ENCODE assay signal across 18 mouse cellular contexts in genomic region chr4:78212941-78213340, GRCm38 (mm10). TPM values are rescaled to one million over a fixed set of nuclear protein-coding genes. Genes with fewer than 3 reads are reported as not detected.
DNase-seq lines count a peak whose midpoint lies in the region; ATAC-seq lines count a peak whose summit lies in the region.
"Had no signal": no experiment of that assay in that cellular context is flagged by ENCODE, and none has a peak within 500 bp of the region (broad histone marks: within the 10 kb centered on the region; RNA-seq: fewer than 3 reads in every experiment).

No protein-coding gene starts in this region.

- peaks cover 15% of the 10 kb centered on the region for H3K4me1 ChIP-seq in midbrain, embryonic 13.5 days (replicated peaks)
- H3K4me1 ChIP-seq in midbrain, embryonic 11.5 days (ENCODE audit: control insufficient read depth, insufficient read depth, low read length) = peaks cover 2% of the 10 kb centered on the region; the same call in 1 of the 2 replicates
- H3K4me1 ChIP-seq in forebrain, embryonic 16.5 days (replicated peaks; ENCODE audit: control insufficient read depth, insufficient read depth, low read length) = peaks cover 2% of the 10 kb centered on the region; the same call in 1 of the 2 replicates
- peaks cover 7% of the 10 kb centered on the region for H3K4me1 ChIP-seq in midbrain, embryonic 16.5 days (ENCODE audit: control insufficient read depth, insufficient read depth, low read length)
- no peaks in the 10 kb centered on the region for H3K4me1 ChIP-seq in intestine, embryonic 16.5 days (ENCODE audit: control insufficient read depth, insufficient read depth, low read length)

- H3K36me3 ChIP-seq in midbrain, embryonic 13.5 days = no peaks in the 10 kb centered on the region
- no peaks in the 10 kb centered on the region for H3K36me3 ChIP-seq in midbrain, embryonic 11.5 days (ENCODE audit: control insufficient read depth, insufficient read depth, low read length)
- H3K36me3 ChIP-seq in forebrain, embryonic 16.5 days (ENCODE audit: control insufficient read depth, insufficient read depth) = no peaks in the 10 kb centered on the region
- no peaks in the 10 kb centered on the region for H3K36me3 ChIP-seq in midbrain, embryonic 16.5 days (ENCODE audit: control insufficient read depth, insufficient read depth, low read length)
- H3K36me3 ChIP-seq in intestine, embryonic 16.5 days (ENCODE audit: control insufficient read depth, insufficient read depth, low read length) = no peaks in the 10 kb centered on the region
- H3K36me3 ChIP-seq: embryonic facial prominence, embryonic 10.5 days; heart, embryonic 12.5 days had no signal

- H3K27ac ChIP-seq in midbrain, embryonic 13.5 days = no peak overlapping the region
- no peak overlapping the region for H3K27ac ChIP-seq in midbrain, embryonic 11.5 days (ENCODE audit: low read depth, low read length)
- no peak overlapping the region for H3K27ac ChIP-seq in forebrain, embryonic 16.5 days (ENCODE audit: low read length)
- H3K27ac ChIP-seq in midbrain, embryonic 16.5 days (ENCODE audit: low read length) = peak overlapping the region; percentile 84; the same call in 1 of the 2 replicates
- no peak overlapping the region for H3K27ac ChIP-seq in intestine, embryonic 16.5 days (ENCODE audit: low read length)
- H3K27ac ChIP-seq: embryonic facial prominence, embryonic 10.5 days; kidney, postnatal 0 days had no signal

- no peaks in the 10 kb centered on the region for H3K9me3 ChIP-seq in midbrain, embryonic 13.5 days
- H3K9me3 ChIP-seq in midbrain, embryonic 11.5 days (ENCODE audit: control insufficient read depth, low read length) = no peaks in the 10 kb centered on the region
- no peaks in the 10 kb centered on the region for H3K9me3 ChIP-seq in forebrain, embryonic 16.5 days (ENCODE audit: control insufficient read depth, low read length)
- no peaks in the 10 kb centered on the region for H3K9me3 ChIP-seq in midbrain, embryonic 16.5 days (replicated peaks; ENCODE audit: control insufficient read depth, low read length, poor library complexity, severe bottlenecking)
- no peaks in the 10 kb centered on the region for H3K9me3 ChIP-seq in intestine, embryonic 16.5 days (ENCODE audit: control insufficient read depth, low read length)
- H3K9me3 ChIP-seq: embryonic facial prominence, embryonic 10.5 days; heart, embryonic 12.5 days had no signal

- WGBS in midbrain, embryonic 13.5 days = 72% methylated on average over 4 of the region's 4 CpGs
- WGBS in midbrain, embryonic 11.5 days = 68% methylated on average over 4 of the region's 4 CpGs
- WGBS in forebrain, embryonic 16.5 days = 51% methylated on average over 4 of the region's 4 CpGs
- 47% methylated on average over 4 of the region's 4 CpGs for WGBS in midbrain, embryonic 16.5 days
- WGBS in intestine, embryonic 16.5 days = 63% methylated on average over 4 of the region's 4 CpGs

- ATAC-seq in frontal cortex, adult (ENCODE audit: low TSS enrichment) = 0 out of 2 replicates have a peak, but pooled peaks have one; percentile 41
- ATAC-seq in midbrain, embryonic 13.5 days = no peak
- no peak for ATAC-seq in midbrain, embryonic 11.5 days (ENCODE audit: low FRiP score)
- no peak for ATAC-seq in forebrain, embryonic 16.5 days
- no peak for ATAC-seq in midbrain, embryonic 16.5 days
- no peak for ATAC-seq in intestine, embryonic 16.5 days
- ATAC-seq in cerebellum, adult (ENCODE audit: insufficient number of reproducible peaks, low FRiP score, low TSS enrichment) = no peak

- peak overlapping the region; percentile 73; the same call in 1 of the 2 replicates for H3K9ac ChIP-seq in midbrain, embryonic 13.5 days (replicated peaks)
- H3K9ac ChIP-seq in midbrain, embryonic 11.5 days (ENCODE audit: low read length) = no peak overlapping the region
- H3K9ac ChIP-seq in forebrain, embryonic 16.5 days (replicated peaks; ENCODE audit: low read depth, low read length) = peak overlapping the region; percentile 79
- peak overlapping the region; percentile 77 for H3K9ac ChIP-seq in midbrain, embryonic 16.5 days (ENCODE audit: low read depth, low read length)
- H3K9ac ChIP-seq in intestine, embryonic 16.5 days (ENCODE audit: low read depth, low read length) = no peak overlapping the region
- H3K9ac ChIP-seq: heart, embryonic 12.5 days had no signal

- peak overlapping the region; percentile 65 for H3K4me3 ChIP-seq in midbrain, embryonic 13.5 days (replicated peaks)
- H3K4me3 ChIP-seq in midbrain, embryonic 11.5 days (ENCODE audit: low read depth, low read length) = no peak overlapping the region
- H3K4me3 ChIP-seq in forebrain, embryonic 16.5 days (replicated peaks; ENCODE audit: low read length) = peak overlapping the region; percentile 75
- peak overlapping the region; percentile 60 for H3K4me3 ChIP-seq in midbrain, embryonic 16.5 days (ENCODE audit: low read depth, low read length)
- H3K4me3 ChIP-seq in intestine, embryonic 16.5 days (ENCODE audit: low read length) = no peak overlapping the region

- DNase-seq in frontal cortex, postnatal 14 days (ENCODE audit: low spot score in 2 of 2) = no peak
- DNase-seq in midbrain, embryonic 11.5 days (ENCODE audit: low spot score, missing footprints) = no peak
- DNase-seq: adrenal gland, adult 2 months; cerebellum, adult 11 months; cerebellum, postnatal 25 days; heart, postnatal 36 days; kidney, adult 11 months; left cerebral cortex, postnatal 4 days; lung, adult 18-20 months had no signal

- peak overlapping the region; percentile 80 for H3K4me2 ChIP-seq in midbrain, embryonic 13.5 days (replicated peaks)
- no peak overlapping the region for H3K4me2 ChIP-seq in midbrain, embryonic 11.5 days
- peak overlapping the region; percentile 85 for H3K4me2 ChIP-seq in forebrain, embryonic 16.5 days (ENCODE audit: low read length)
- H3K4me2 ChIP-seq in midbrain, embryonic 16.5 days (ENCODE audit: low read length) = peak overlapping the region; percentile 62
- H3K4me2 ChIP-seq in intestine, embryonic 16.5 days (ENCODE audit: low read depth, low read length) = no peak overlapping the region

- H3K27me3 ChIP-seq in midbrain, embryonic 13.5 days = 0 out of 2 replicates have a peak, but pooled peaks cover 4% of the 10 kb centered on the region
- peaks cover 9% of the 10 kb centered on the region for H3K27me3 ChIP-seq in midbrain, embryonic 11.5 days (ENCODE audit: control insufficient read depth, insufficient read depth, low read length)
- H3K27me3 ChIP-seq in forebrain, embryonic 16.5 days (replicated peaks; ENCODE audit: control insufficient read depth, insufficient read depth, low read length) = 0 out of 2 replicates have a peak, but pooled peaks cover 2% of the 10 kb centered on the region
- no peaks in the 10 kb centered on the region for H3K27me3 ChIP-seq in midbrain, embryonic 16.5 days (ENCODE audit: control insufficient read depth, insufficient read depth, low read depth, low read length)
- H3K27me3 ChIP-seq in intestine, embryonic 16.5 days (replicated peaks; ENCODE audit: control insufficient read depth, insufficient read depth, low read length) = peaks cover 13% of the 10 kb centered on the region; the same call in 1 of the 2 replicates

RNA-seq across cellular contexts. Expression of gene Ptprd, which starts 1.2 kb away (rescaled TPM):
- polyA plus RNA-seq in midbrain, embryonic 13.5 days (2015; fragmentation: Nextera tagmentation; extraction: Ambion mirVana) = 51.4 and 52.5 TPM in 2 replicates
- polyA plus RNA-seq in midbrain, embryonic 11.5 days (2014; fragmentation: Nextera tagmentation; extraction: Ambion mirVana) = 18.6 and 22.8 TPM in 2 replicates
- 123 and 161 TPM in 2 replicates for polyA plus RNA-seq in forebrain, embryonic 16.5 days (2015; fragmentation: Nextera tagmentation; extraction: Ambion mirVana)
- 90.7 and 95.8 TPM in 2 replicates for polyA plus RNA-seq in midbrain, embryonic 16.5 days (2015; fragmentation: Nextera tagmentation; extraction: Ambion mirVana)
- 5.0 and 8.6 TPM in 2 replicates for polyA plus RNA-seq in intestine, embryonic 16.5 days (2015; fragmentation: Nextera tagmentation; extraction: Ambion mirVana)

Comparison
In these comparisons a context has a peak if more than half of its experiments do, and no peak if none do; other contexts are left out.
1. H3K4me2 ChIP-seq: peak in midbrain, embryonic 13.5 days (single experiment), forebrain, embryonic 16.5 days (single experiment) and midbrain, embryonic 16.5 days (single experiment); none in midbrain, embryonic 11.5 days (single experiment) and intestine, embryonic 16.5 days (single experiment).
2. H3K4me3 ChIP-seq: peak in midbrain, embryonic 13.5 days (single experiment), forebrain, embryonic 16.5 days (single experiment) and midbrain, embryonic 16.5 days (single experiment); none in midbrain, embryonic 11.5 days (single experiment) and intestine, embryonic 16.5 days (single experiment).
3. H3K9ac ChIP-seq: peak in midbrain, embryonic 13.5 days (single experiment), forebrain, embryonic 16.5 days (single experiment) and midbrain, embryonic 16.5 days (single experiment); none in midbrain, embryonic 11.5 days (single experiment) and intestine, embryonic 16.5 days (single experiment).